Mouse (Mus musculus) intestine, embryonic 16.5 days (tissue): ENCODE results near the gene Vmn1r7. TPM values are rescaled to one million over a fixed set of nuclear protein-coding genes. Genes with fewer than 3 reads are reported as not detected.
"Not testable (repeated sequence)": the region's sequence is repeated elsewhere in the genome, so short reads cannot be mapped to it uniquely, and the experiment has no call there.

Experiments
- ATAC-seq: fragments of 200-750 bp; cut with Nextera tagmentation; 2 replicates; pipeline ENCODE4 v1.8.0; 2017; ENCODE audit warnings: moderate TSS enrichment, moderate library complexity
- H3K27ac ChIP-seq: fragments of 300-500 bp; sonication (generic); 2 replicates; pipeline ENCODE4 v1.5.1; 2014; ENCODE audit warnings: mild to moderate bottlenecking, low read length
- H3K27me3 ChIP-seq: fragments of 300-500 bp; sonication (generic); replicated peaks from 2 replicates; pipeline ENCODE4 v1.6.1; 2014; ENCODE audit warnings: low read length, control low read depth, mixed read lengths; ENCODE audit not compliant: control insufficient read depth, insufficient read depth
- H3K36me3 ChIP-seq: fragments of 300-500 bp; sonication (generic); 2 replicates; pipeline ENCODE4 v1.6.1; 2014; ENCODE audit warnings: low read length, control low read depth; ENCODE audit not compliant: control insufficient read depth, insufficient read depth
- H3K4me1 ChIP-seq: fragments of 300-500 bp; sonication (generic); 2 replicates; pipeline ENCODE4 v1.6.1; 2014; ENCODE audit warnings: low read length, control low read depth, mixed read lengths; ENCODE audit not compliant: control insufficient read depth, insufficient read depth
- H3K4me2 ChIP-seq: fragments of 300-500 bp; sonication (generic); 2 replicates; pipeline ENCODE4 v1.6.1; 2014; ENCODE audit warnings: low read depth, low read length, control low read depth
- H3K4me3 ChIP-seq: fragments of 300-500 bp; sonication (generic); 2 replicates; pipeline ENCODE4 v1.5.1; 2014; ENCODE audit warnings: mild to moderate bottlenecking, low read length
- H3K9ac ChIP-seq: fragments of 300-500 bp; sonication (generic); 2 replicates; pipeline ENCODE4 v1.6.1; 2014; ENCODE audit warnings: low read depth, low read length
- H3K9me3 ChIP-seq: fragments of 300-500 bp; sonication (generic); 2 replicates; pipeline ENCODE4 v1.6.1; 2016; ENCODE audit warnings: low read length, control low read depth; ENCODE audit not compliant: control insufficient read depth
- WGBS: fragments of 180-500 bp; shearing (Covaris S2); extraction: QIAGEN DNeasy Blood & Tissue Kit; methylation state at CpG from one replicate; pipeline ENCODE4 v1.1.7; 2014; 5-methylcytosine and 5-hydroxymethylcytosine counted together
- polyA plus RNA-seq: library from polyadenylated mRNA; unstranded; fragments of >200 nt; fragmentation: Nextera tagmentation; extraction: Ambion mirVana; gene quantifications from 2 replicates; pipeline ENCODE4 v1.2.1, GENCODE M21; 2015

Gene Vmn1r7
- polyA plus RNA-seq: not detected in 2 replicates

GRCm38 (mm10) chr6:57025224-57025623, at the start of gene Vmn1r7:
Vmn1r7 (minus strand) TSS chr6:57025324.
- H3K4me2 ChIP-seq, H3K4me3 ChIP-seq, H3K27me3 ChIP-seq, H3K27ac ChIP-seq, H3K9me3 ChIP-seq, H3K4me1 ChIP-seq, ATAC-seq, H3K9ac ChIP-seq, H3K36me3 ChIP-seq: not testable (repeated sequence)
- 91% methylated on average over 2 of the region's 2 CpGs for WGBS

GRCm38 (mm10) chr6:57066487-57066886, 41.4 kb upstream of the Vmn1r7 start, which contains the start of gene Vmn1r9:
Vmn1r9 (plus strand) TSS chr6:57066787.
- 80% methylated on average over 2 of the region's 2 CpGs for WGBS

GRCm38 (mm10) chr6:57063730-57064129, 38.6 kb upstream of the Vmn1r7 start:
- H3K9ac ChIP-seq: no peak overlapping the region
- no peak overlapping the region for H3K4me3 ChIP-seq
- H3K27me3 ChIP-seq: no peaks in the 10 kb centered on the region
- no peak overlapping the region for H3K4me2 ChIP-seq
- H3K9me3 ChIP-seq: no peaks in the 10 kb centered on the region
- no peak for ATAC-seq
- no peak overlapping the region for H3K27ac ChIP-seq
- H3K4me1 ChIP-seq: no peaks in the 10 kb centered on the region
- H3K36me3 ChIP-seq: no peaks in the 10 kb centered on the region

More at GRCm38 (mm10) chr6:57066487-57066886, 41.4 kb upstream of the Vmn1r7 start, which contains the start of gene Vmn1r9:
- Histone ChIP-seq H3K4me3 (no peak within 1 kb of the TSS), H3K4me2 (no peak within 1 kb of the TSS), H3K27me3 (no peaks in the 10 kb centered on the region), H3K27ac (no peak within 1 kb of the TSS), H3K36me3 (no peaks in the 10 kb centered on the region), H3K9ac (no peak within 1 kb of the TSS), H3K4me1 (no peaks in the 10 kb centered on the region), H3K9me3 (no peaks in the 10 kb centered on the region)
- ATAC-seq: no peak

GRCm38 (mm10) chr6:57034674-57035073, 9.6 kb upstream of the Vmn1r7 start:
- H3K4me2 ChIP-seq: no peak overlapping the region
- WGBS: 78% methylated on average over 2 of the region's 2 CpGs
- H3K4me1 ChIP-seq: no peaks in the 10 kb centered on the region
- H3K36me3 ChIP-seq: no peaks in the 10 kb centered on the region
- no peaks in the 10 kb centered on the region for H3K27me3 ChIP-seq
- no peaks in the 10 kb centered on the region for H3K9me3 ChIP-seq
- no peak for ATAC-seq
- no peak overlapping the region for H3K27ac ChIP-seq
- H3K4me3 ChIP-seq: no peak overlapping the region
- no peak overlapping the region for H3K9ac ChIP-seq

- no peak within 1 kb of the TSS for H3K9ac ChIP-seq
Measured at GRCm38 (mm10) chr6:57031984-57032383, 6.9 kb upstream of the Vmn1r7 start, which contains the start of gene Vmn1r8. Vmn1r8 (plus strand) TSS chr6:57032284.

GRCm38 (mm10) chr6:56996943-56997342, 28.2 kb downstream of the Vmn1r7 start, which contains the start of gene Vmn1r6:
Vmn1r6 (plus strand) TSS chr6:56997243.
- H3K4me3 ChIP-seq: no peak within 1 kb of the TSS
- H3K27ac ChIP-seq: no peak within 1 kb of the TSS
- no peak for ATAC-seq
- H3K27me3 ChIP-seq: no peaks in the 10 kb centered on the region
- H3K9me3 ChIP-seq: no peaks in the 10 kb centered on the region
- H3K9ac ChIP-seq: no peak within 1 kb of the TSS
- WGBS: 74% methylated on average over 2 of the region's 2 CpGs
- no peaks in the 10 kb centered on the region for H3K36me3 ChIP-seq
- no peak within 1 kb of the TSS for H3K4me2 ChIP-seq
- no peaks in the 10 kb centered on the region for H3K4me1 ChIP-seq

More at GRCm38 (mm10) chr6:57031984-57032383, 6.9 kb upstream of the Vmn1r7 start, which contains the start of gene Vmn1r8:
- no peak within 1 kb of the TSS for H3K4me2 ChIP-seq
- no peak within 1 kb of the TSS for H3K27ac ChIP-seq
- H3K4me1 ChIP-seq: no peaks in the 10 kb centered on the region
- no peaks in the 10 kb centered on the region for H3K27me3 ChIP-seq
- H3K4me3 ChIP-seq: no peak within 1 kb of the TSS
- H3K9me3 ChIP-seq: no peaks in the 10 kb centered on the region
- ATAC-seq: no peak
- no peaks in the 10 kb centered on the region for H3K36me3 ChIP-seq

Other genes with a start within 250 kb of the Vmn1r7 start
- gene Kbtbd2, start 227.5 kb downstream of the Vmn1r7 start, polyA plus RNA-seq: 17.1 and 19.3 TPM in 2 replicates
- gene Fkbp9, start 193.3 kb downstream of the Vmn1r7 start, polyA plus RNA-seq: 88.1 and 89.0 TPM in 2 replicates
- gene Nt5c3, start 101.4 kb downstream of the Vmn1r7 start, polyA plus RNA-seq: 63.2 and 68.4 TPM in 2 replicates
- 0.29 and 0.36 TPM in 2 replicates for gene Vmn1r4, start 101.3 kb downstream of the Vmn1r7 start, polyA plus RNA-seq
- gene Vmn1r5, start 55.1 kb downstream of the Vmn1r7 start, polyA plus RNA-seq: not detected in 2 replicates
- not detected in 2 replicates for gene Vmn1r6, start 28.1 kb downstream of the Vmn1r7 start, polyA plus RNA-seq
- gene Vmn1r8, start 7.0 kb upstream of the Vmn1r7 start, polyA plus RNA-seq: not detected in 2 replicates
- not detected in 2 replicates for gene Vmn1r9, start 41.5 kb upstream of the Vmn1r7 start, polyA plus RNA-seq
- gene Vmn1r10, start 84.1 kb upstream of the Vmn1r7 start, polyA plus RNA-seq: not detected in 2 replicates
- gene Vmn1r11, start 108.1 kb upstream of the Vmn1r7 start, polyA plus RNA-seq: not detected in 2 replicates
- gene Vmn1r12, start 131.6 kb upstream of the Vmn1r7 start, polyA plus RNA-seq: not detected in 2 replicates
- not detected in 2 replicates for gene Vmn1r13, start 178.0 kb upstream of the Vmn1r7 start, polyA plus RNA-seq
- not detected in 2 replicates for gene Vmn1r14, start 206.4 kb upstream of the Vmn1r7 start, polyA plus RNA-seq
- not detected in 2 replicates for gene Vmn1r15, start 232.6 kb upstream of the Vmn1r7 start, polyA plus RNA-seq